Mouse (Mus musculus): ENCODE results near the gene Znhit6.
A peak's percentile ranks its signal among the peaks of the same experiment; 100 is the strongest.

The Znhit6 gene

GRCm38 (mm10) chr3:145575743-145576481, at the start of gene Znhit6:
TSS of gene Znhit6 (plus strand) at chr3:145576205.
- DNase-seq (ENCODE audit: low spot score): peak; percentile 93

GRCm38 (mm10) chr3:145537870-145538269, 38.1 kb upstream of the Znhit6 start:
- no peak for DNase-seq (ENCODE audit: low spot score)

GRCm38 (mm10) chr3:145548441-145549415, 27.3 kb upstream of the Znhit6 start:
- DNase-seq (ENCODE audit: low spot score): no peak

- no peak for DNase-seq (ENCODE audit: low spot score)
Observed at GRCm38 (mm10) chr3:145550216-145550615, 25.8 kb upstream of the Znhit6 start.

- no peak for DNase-seq (ENCODE audit: low spot score)
Observed at GRCm38 (mm10) chr3:145554388-145554787, 21.6 kb upstream of the Znhit6 start.

- DNase-seq (ENCODE audit: low spot score): no peak
Observed at GRCm38 (mm10) chr3:145556206-145556605, 19.8 kb upstream of the Znhit6 start.

- DNase-seq (ENCODE audit: low spot score): no peak
Observed at GRCm38 (mm10) chr3:145559675-145560074, 16.3 kb upstream of the Znhit6 start.

- no peak for DNase-seq (ENCODE audit: low spot score)
Observed at GRCm38 (mm10) chr3:145560117-145560516, 15.9 kb upstream of the Znhit6 start.

GRCm38 (mm10) chr3:145574468-145574867, 1.5 kb upstream of the Znhit6 start:
- DNase-seq (ENCODE audit: low spot score): no peak

- no peak for DNase-seq (ENCODE audit: low spot score)
Observed at GRCm38 (mm10) chr3:145575340-145575739, 665 bp upstream of the Znhit6 start.

- no peak for DNase-seq (ENCODE audit: low spot score)
Observed at GRCm38 (mm10) chr3:145576482-145576822, 447 bp downstream of the Znhit6 start.

- no peak for DNase-seq (ENCODE audit: low spot score)
Observed at GRCm38 (mm10) chr3:145576876-145577275, 871 bp downstream of the Znhit6 start.

GRCm38 (mm10) chr3:145583043-145583442, 7.0 kb downstream of the Znhit6 start:
- DNase-seq (ENCODE audit: low spot score): peak; percentile 38

- DNase-seq (ENCODE audit: low spot score): no peak
Observed at GRCm38 (mm10) chr3:145583522-145584200, 7.7 kb downstream of the Znhit6 start.

- no peak for DNase-seq (ENCODE audit: low spot score)
Observed at GRCm38 (mm10) chr3:145590562-145590961, 14.6 kb downstream of the Znhit6 start.

- DNase-seq (ENCODE audit: low spot score): peak; percentile 25
Observed at GRCm38 (mm10) chr3:145591841-145592542, 16.0 kb downstream of the Znhit6 start.

- no peak for DNase-seq (ENCODE audit: low spot score)
Observed at GRCm38 (mm10) chr3:145595354-145595753, 19.3 kb downstream of the Znhit6 start.

- DNase-seq (ENCODE audit: low spot score): no peak
Observed at GRCm38 (mm10) chr3:145599059-145599458, 23.1 kb downstream of the Znhit6 start.

GRCm38 (mm10) chr3:145600801-145601200, 24.8 kb downstream of the Znhit6 start:
- no peak for DNase-seq (ENCODE audit: low spot score)

- no peak for DNase-seq (ENCODE audit: low spot score)
Observed at GRCm38 (mm10) chr3:145601345-145601744, 25.3 kb downstream of the Znhit6 start.

GRCm38 (mm10) chr3:145602410-145603206, 26.6 kb downstream of the Znhit6 start:
- DNase-seq (ENCODE audit: low spot score): no peak
